Mouse (Mus musculus) urinary bladder, postnatal 36 days (tissue): ENCODE data around the gene Tnfrsf18.

Experiments used
- DNase-seq, 2 experiments: peaks; one replicate each; pipeline ENCODE4 v3.0.0; 2022; ENCODE audit warnings: low spot score in 2 of 2, mixed read lengths in 1 of 2

Tnfrsf18 gene

GRCm38 (mm10) chr4:156076911-156077382 lies 51.0 kb downstream of the Tnfrsf18 start:
- no peak for DNase-seq

- peak; percentile 71 to 79 for DNase-seq
Observed at GRCm38 (mm10) chr4:156077499-156078301, 51.7 kb downstream of the Tnfrsf18 start.
